Mouse (Mus musculus) heart, embryonic 12.5 days (tissue): ENCODE results near the gene Glb1. TPM values are rescaled to one million over a fixed set of nuclear protein-coding genes. Genes with fewer than 3 reads are reported as not detected.
"Not testable (repeated sequence)": the region's sequence is repeated elsewhere in the genome, so short reads cannot be mapped to it uniquely, and the experiment has no call there.

Source experiments
- ATAC-seq: fragments of 200-750 bp; cut with Nextera tagmentation; 2 replicates; pipeline ENCODE4 v1.8.0; 2017; ENCODE audit warnings: moderate TSS enrichment, moderate library complexity; ENCODE audit not compliant: insufficient number of reproducible peaks, low FRiP score
- H3K27ac ChIP-seq: fragments of 300-500 bp; sonication (generic); 2 replicates; pipeline ENCODE4 v1.5.1; 2016; ENCODE audit warnings: mild to moderate bottlenecking, moderate library complexity; ENCODE audit not compliant: poor library complexity, severe bottlenecking
- H3K27me3 ChIP-seq: fragments of 300-500 bp; sonication (generic); replicated peaks from 2 replicates; pipeline ENCODE4 v1.6.1; 2016; ENCODE audit warnings: mild to moderate bottlenecking, moderate library complexity
- H3K36me3 ChIP-seq: fragments of 300-500 bp; sonication (generic); 2 replicates; pipeline ENCODE4 v1.6.1; 2016; ENCODE audit warnings: mild to moderate bottlenecking, moderate library complexity
- H3K4me1 ChIP-seq: fragments of 300-500 bp; sonication (generic); replicated peaks from 2 replicates; pipeline ENCODE4 v1.6.1; 2016; ENCODE audit warnings: mild to moderate bottlenecking
- H3K4me2 ChIP-seq: fragments of 300-500 bp; sonication (generic); 2 replicates; pipeline ENCODE4 v1.6.1; 2016; ENCODE audit warnings: mild to moderate bottlenecking, moderate library complexity
- H3K4me3 ChIP-seq: fragments of 300-500 bp; sonication (generic); 2 replicates; pipeline ENCODE4 v1.5.1; 2016; ENCODE audit warnings: mild to moderate bottlenecking
- H3K9ac ChIP-seq: fragments of 300-500 bp; sonication (generic); 2 replicates; pipeline ENCODE4 v1.6.1; 2016; ENCODE audit warnings: mild to moderate bottlenecking, moderate library complexity
- H3K9me3 ChIP-seq: fragments of 300-500 bp; sonication (generic); replicated peaks from 2 replicates; pipeline ENCODE4 v1.6.1; 2016; ENCODE audit warnings: mild to moderate bottlenecking, moderate library complexity
- WGBS: fragments of 180-500 bp; shearing (Covaris S2); methylation state at CpG from one replicate; pipeline ENCODE4 v1.1.7; 2016; 5-methylcytosine and 5-hydroxymethylcytosine counted together
- polyA plus RNA-seq: library from polyadenylated mRNA; unstranded; fragments of >200 nt; fragmentation: Nextera tagmentation; extraction: Ambion mirVana; gene quantifications from 2 replicates; pipeline ENCODE4 v1.2.1, GENCODE M21; 2016

Gene Glb1
- polyA plus RNA-seq, 1 experiment from 2014 or later, result 46.2 TPM

- H3K36me3 ChIP-seq, result no peaks in the 10 kb centered on the region
- no peak overlapping the region for H3K9ac ChIP-seq
- H3K27me3 ChIP-seq, result peaks cover 7% of the 10 kb centered on the region; the same call in 1 of the 2 replicates
- H3K9me3 ChIP-seq, result no peaks in the 10 kb centered on the region
- 32% methylated on average over 15 of the region's 15 CpGs for WGBS
- peaks cover 9% of the 10 kb centered on the region for H3K4me1 ChIP-seq
- no peak overlapping the region for H3K4me3 ChIP-seq
- peak; percentile 43; the same call in 1 of the 2 replicates for ATAC-seq
- H3K27ac ChIP-seq, result no peak overlapping the region
- no peak overlapping the region for H3K4me2 ChIP-seq
These were observed 102.0 kb downstream of the Glb1 start for GRCm38 (mm10) chr9:114502711-114503427.

- 86% methylated on average over 9 of the region's 9 CpGs for WGBS
- Histone ChIP-seq H3K36me3 (0 out of 2 replicates have a peak, but pooled peaks cover 3% of the 10 kb centered on the region), H3K4me3 (no peak within 1 kb of the TSS), H3K9me3 (0 out of 2 replicates have a peak, but pooled peaks cover 5% of the 10 kb centered on the region), H3K27ac (no peak within 1 kb of the TSS), H3K4me1 (peaks cover 9% of the 10 kb centered on the region), H3K27me3 (peaks cover 1% of the 10 kb centered on the region; the same call in 1 of the 2 replicates), H3K9ac (no peak within 1 kb of the TSS), H3K4me2 (no peak within 1 kb of the TSS)
- ATAC-seq, result no peak
These were observed 103.9 kb downstream of the Glb1 start, which contains the start of gene Ccr4 for GRCm38 (mm10) chr9:114504816-114505215. TSS of gene Ccr4 (minus strand) at chr9:114504916.

GRCm38 (mm10) chr9:114506564-114506963 lies 105.7 kb downstream of the Glb1 start:
- no peak overlapping the region for H3K27ac ChIP-seq
- H3K27me3 ChIP-seq, result no peaks in the 10 kb centered on the region
- no peak overlapping the region for H3K9ac ChIP-seq
- no peak overlapping the region for H3K4me2 ChIP-seq
- peaks cover 9% of the 10 kb centered on the region for H3K4me1 ChIP-seq
- WGBS, result 54% methylated on average over 4 of the region's 4 CpGs
- ATAC-seq, result no peak
- no peak overlapping the region for H3K4me3 ChIP-seq
- H3K9me3 ChIP-seq, result 0 out of 2 replicates have a peak, but pooled peaks cover 5% of the 10 kb centered on the region
- H3K36me3 ChIP-seq, result 0 out of 2 replicates have a peak, but pooled peaks cover 3% of the 10 kb centered on the region

DNA sequence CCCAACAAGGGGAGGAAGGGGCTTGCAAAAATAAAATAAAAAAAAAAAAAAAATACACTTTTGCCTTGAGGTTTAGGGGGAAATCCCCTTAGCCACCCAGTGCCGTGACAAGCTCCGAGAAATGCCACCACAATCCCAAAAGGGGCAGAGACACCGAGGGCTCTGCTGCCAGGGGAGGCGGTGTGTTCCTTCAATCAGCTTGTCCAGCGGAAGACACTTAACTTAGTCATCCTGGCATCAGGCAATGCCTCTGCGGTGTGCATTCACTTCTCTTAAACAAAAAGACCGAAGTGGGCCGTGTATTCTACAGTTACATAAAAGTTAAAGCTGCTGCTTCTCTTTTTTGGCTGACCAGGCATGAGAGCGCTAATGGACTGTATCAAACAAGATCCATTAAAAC lies 106.5 kb downstream of the Glb1 start:
- H3K9ac ChIP-seq, result no peak overlapping the region
- peaks cover 3% of the 10 kb centered on the region for H3K36me3 ChIP-seq

GRCm38 (mm10) chr9:114509785-114510184 lies 108.9 kb downstream of the Glb1 start:
- no peak overlapping the region for H3K27ac ChIP-seq
- WGBS, result 84% methylated on average over 9 of the region's 9 CpGs
- no peaks in the 10 kb centered on the region for H3K4me1 ChIP-seq
- no peak overlapping the region for H3K4me3 ChIP-seq
- H3K36me3 ChIP-seq, result peaks cover 18% of the 10 kb centered on the region
- H3K4me2 ChIP-seq, result no peak overlapping the region
- no peak for ATAC-seq
- peaks cover 23% of the 10 kb centered on the region for H3K9me3 ChIP-seq
- no peak overlapping the region for H3K9ac ChIP-seq
- no peaks in the 10 kb centered on the region for H3K27me3 ChIP-seq

More for the DNA sequence above, 106.5 kb downstream of the Glb1 start:
- 87% methylated on average over 9 of the region's 9 CpGs for WGBS
- ATAC-seq, result no peak
- Histone ChIP-seq H3K4me2 (no peak overlapping the region), H3K4me3 (no peak overlapping the region), H3K27me3 (no peaks in the 10 kb centered on the region), H3K4me1 (peaks cover 9% of the 10 kb centered on the region), H3K27ac (no peak overlapping the region), H3K9me3 (peaks cover 6% of the 10 kb centered on the region; the same call in 1 of the 2 replicates)

DNA sequence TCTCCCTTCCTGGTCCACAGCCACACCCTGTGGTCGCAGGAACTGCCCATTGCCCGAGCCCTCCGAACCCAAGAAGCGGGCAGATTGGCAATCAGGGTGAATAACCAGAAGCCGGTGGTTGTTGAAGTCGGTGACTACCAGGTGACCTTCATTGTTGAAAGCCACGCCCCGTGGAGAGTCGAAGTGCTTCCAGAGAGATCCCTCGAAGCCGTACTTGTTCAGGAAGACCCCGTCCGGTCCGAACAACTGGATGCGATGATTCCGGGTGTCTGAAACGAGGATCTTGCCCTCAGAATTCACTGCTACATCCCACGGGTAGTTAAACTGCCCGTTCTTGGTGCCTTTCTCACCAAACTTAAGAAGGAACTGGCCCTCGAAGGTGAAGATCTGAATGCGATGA lies 112.0 kb downstream of the Glb1 start:
- Histone ChIP-seq H3K36me3 (peaks cover 18% of the 10 kb centered on the region), H3K4me3 (no peak overlapping the region), H3K4me1 (peaks cover 17% of the 10 kb centered on the region), H3K27me3 (no peaks in the 10 kb centered on the region), H3K9me3 (peaks cover 23% of the 10 kb centered on the region), H3K9ac (no peak overlapping the region), H3K27ac (no peak overlapping the region), H3K4me2 (no peak overlapping the region)
- no peak for ATAC-seq
- 95% methylated on average over 21 of the region's 21 CpGs for WGBS

GRCm38 (mm10) chr9:114515364-114515763 lies 114.5 kb downstream of the Glb1 start, which contains the start of gene C130032M10Rik:
TSS of gene C130032M10Rik (plus strand) at chr9:114515697.
- H3K9ac ChIP-seq, result peak within 1 kb of the TSS; percentile 43
- ATAC-seq, result no peak
- no peak within 1 kb of the TSS for H3K4me3 ChIP-seq
- no peaks in the 10 kb centered on the region for H3K27me3 ChIP-seq
- peaks cover 16% of the 10 kb centered on the region for H3K36me3 ChIP-seq
- H3K4me1 ChIP-seq, result peaks cover 17% of the 10 kb centered on the region
- peak within 1 kb of the TSS; percentile 44 for H3K4me2 ChIP-seq
- WGBS, result 47% methylated on average over 11 of the region's 11 CpGs
- peak within 1 kb of the TSS; percentile 18; the same call in 1 of the 2 replicates for H3K27ac ChIP-seq
- peaks cover 18% of the 10 kb centered on the region for H3K9me3 ChIP-seq

- Histone ChIP-seq H3K4me1 (peaks cover 17% of the 10 kb centered on the region), H3K27ac (no peak overlapping the region), H3K27me3 (no peaks in the 10 kb centered on the region), H3K4me2 (no peak overlapping the region), H3K9ac (no peak overlapping the region), H3K9me3 (peaks cover 12% of the 10 kb centered on the region), H3K4me3 (no peak overlapping the region), H3K36me3 (peaks cover 9% of the 10 kb centered on the region)
- ATAC-seq, result no peak
- 71% methylated on average over 13 of the region's 13 CpGs for WGBS
These were observed 117.1 kb downstream of the Glb1 start for GRCm38 (mm10) chr9:114517924-114518497.

- Histone ChIP-seq H3K4me1 (peaks cover 17% of the 10 kb centered on the region), H3K9ac (no peak overlapping the region), H3K4me2 (no peak overlapping the region), H3K27ac (no peak overlapping the region), H3K27me3 (no peaks in the 10 kb centered on the region), H3K9me3 (peaks cover 2% of the 10 kb centered on the region; the same call in 1 of the 2 replicates), H3K4me3 (no peak overlapping the region), H3K36me3 (no peaks in the 10 kb centered on the region)
- no peak for ATAC-seq
- WGBS, result 66% methylated on average over 9 of the region's 9 CpGs
These were observed 118.1 kb downstream of the Glb1 start for GRCm38 (mm10) chr9:114518812-114519477.

DNA sequence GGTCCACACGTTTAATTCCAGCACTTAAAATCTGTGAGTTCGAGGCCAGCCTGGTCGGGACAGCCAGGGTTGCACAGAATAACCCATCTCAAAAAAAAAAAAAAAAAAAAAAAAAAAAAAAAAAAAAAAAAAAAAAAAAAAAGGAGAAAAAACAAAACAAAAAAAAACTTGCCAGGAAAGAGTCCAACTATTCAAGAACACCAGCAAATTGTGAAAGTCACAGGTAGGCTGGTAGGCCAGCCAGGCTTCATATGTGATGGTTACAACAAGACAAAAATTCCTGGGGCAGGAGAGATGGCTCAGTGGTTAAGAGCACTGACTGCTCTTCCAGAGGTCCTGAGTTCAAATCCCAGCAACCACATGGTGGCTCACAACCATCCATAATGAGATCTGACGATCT lies 119.7 kb downstream of the Glb1 start:
- H3K27ac ChIP-seq, H3K4me3 ChIP-seq, H3K36me3 ChIP-seq, H3K9me3 ChIP-seq, H3K9ac ChIP-seq, ATAC-seq, H3K4me2 ChIP-seq, H3K27me3 ChIP-seq: not testable (repeated sequence)
- peaks cover 12% of the 10 kb centered on the region for H3K4me1 ChIP-seq
- WGBS, result 62% methylated on average over 4 of the region's 4 CpGs

- no peak for ATAC-seq
- H3K9ac ChIP-seq, result no peak overlapping the region
- peaks cover 16% of the 10 kb centered on the region for H3K4me1 ChIP-seq
- H3K27me3 ChIP-seq, result no peaks in the 10 kb centered on the region
- no peaks in the 10 kb centered on the region for H3K9me3 ChIP-seq
- H3K4me2 ChIP-seq, result no peak overlapping the region
- H3K27ac ChIP-seq, result no peak overlapping the region
- WGBS, result 60% methylated on average over 5 of the region's 5 CpGs
- H3K36me3 ChIP-seq, result no peaks in the 10 kb centered on the region
- no peak overlapping the region for H3K4me3 ChIP-seq
These were observed 121.2 kb downstream of the Glb1 start for GRCm38 (mm10) chr9:114522041-114522440.
